Mouse (Mus musculus): ENCODE measurements around the gene Zfyve21. TPM values are rescaled to one million over a fixed set of nuclear protein-coding genes. Genes with fewer than 3 reads are reported as not detected.

Gene Zfyve21
- polyA plus RNA-seq, 1 experiment: 39.5 TPM

DNA sequence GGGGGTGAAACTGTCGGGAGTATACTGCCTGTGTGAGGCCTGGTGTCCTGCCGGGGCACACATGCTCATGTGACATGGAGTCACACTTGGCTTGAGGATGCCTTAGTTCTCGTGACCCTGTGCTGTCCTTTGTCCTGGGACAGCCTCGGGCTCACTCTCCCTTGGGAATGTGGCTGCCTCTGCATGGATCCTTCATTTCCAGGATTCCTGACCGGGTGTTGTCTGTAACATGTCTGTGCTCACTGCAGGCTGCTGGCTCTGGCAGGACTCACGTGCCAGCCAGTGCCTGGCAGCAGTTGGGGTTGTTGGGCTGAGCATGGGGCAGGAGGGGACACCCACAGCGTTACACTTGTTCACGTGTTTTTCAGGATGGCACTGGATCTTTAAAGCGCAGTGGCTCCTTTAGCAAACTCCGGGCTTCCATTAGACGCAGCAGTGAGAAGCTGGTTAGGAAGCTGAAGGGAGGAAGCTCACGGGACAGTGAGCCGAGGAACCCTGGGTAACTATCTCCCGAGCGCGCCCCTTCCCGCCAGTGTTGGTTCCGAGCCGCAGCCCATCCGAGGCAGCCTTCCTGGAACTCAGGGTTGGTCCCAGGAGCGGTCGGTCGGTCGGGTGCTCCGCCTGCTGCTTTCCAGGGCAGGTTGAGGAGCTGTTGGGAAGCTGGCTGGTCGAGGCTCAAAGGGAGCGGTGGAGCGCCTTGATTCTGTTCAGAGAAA is 18.6 kb upstream of the Zfyve21 start:
- H3K27ac ChIP-seq (ENCODE audit: insufficient read depth, low read length): no peak overlapping the region
- no peak for TF ChIP-seq CTCF (IDR thresholded peaks at IDR 0.05; ENCODE audit: extremely low read depth, insufficient read depth, low read length)
- TF ChIP-seq POLR2A (IDR thresholded peaks at IDR 0.05; ENCODE audit: extremely low read depth, insufficient read depth, low read length): no peak
- H3K4me1 ChIP-seq (ENCODE audit: control insufficient read depth, insufficient read depth, low read length): peaks cover 7% of the 10 kb centered on the region
- no peak overlapping the region for H3K4me3 ChIP-seq (ENCODE audit: insufficient read depth, low read length)

DNA sequence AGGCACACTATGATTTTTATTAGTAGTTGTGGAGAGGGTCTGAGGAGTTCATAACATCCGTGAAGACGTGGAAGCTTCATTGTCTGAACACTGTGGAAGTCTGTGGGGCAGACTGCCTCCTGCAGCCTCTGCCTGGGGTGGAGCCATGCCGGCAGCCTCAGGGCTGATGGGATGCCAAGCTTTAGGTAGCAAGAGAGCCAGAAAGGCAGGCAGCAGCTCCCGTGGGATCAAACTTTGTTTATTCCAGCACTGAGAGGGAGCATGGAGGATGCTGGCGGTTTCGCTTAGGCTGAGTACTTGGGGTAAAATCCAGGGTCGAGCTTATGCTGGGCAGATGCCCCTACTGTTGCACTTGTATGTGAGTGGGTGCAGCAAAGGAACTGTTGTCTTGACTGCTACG is 16.7 kb upstream of the Zfyve21 start:
- no peak overlapping the region for H3K4me3 ChIP-seq (ENCODE audit: insufficient read depth, low read length)
- peaks cover 11% of the 10 kb centered on the region for H3K4me1 ChIP-seq (ENCODE audit: control insufficient read depth, insufficient read depth, low read length)
- TF ChIP-seq POLR2A (IDR thresholded peaks at IDR 0.05; ENCODE audit: extremely low read depth, insufficient read depth, low read length) (no peak), CTCF (IDR thresholded peaks at IDR 0.05; ENCODE audit: extremely low read depth, insufficient read depth, low read length) (no peak)
- no peak overlapping the region for H3K27ac ChIP-seq (ENCODE audit: insufficient read depth, low read length)

DNA sequence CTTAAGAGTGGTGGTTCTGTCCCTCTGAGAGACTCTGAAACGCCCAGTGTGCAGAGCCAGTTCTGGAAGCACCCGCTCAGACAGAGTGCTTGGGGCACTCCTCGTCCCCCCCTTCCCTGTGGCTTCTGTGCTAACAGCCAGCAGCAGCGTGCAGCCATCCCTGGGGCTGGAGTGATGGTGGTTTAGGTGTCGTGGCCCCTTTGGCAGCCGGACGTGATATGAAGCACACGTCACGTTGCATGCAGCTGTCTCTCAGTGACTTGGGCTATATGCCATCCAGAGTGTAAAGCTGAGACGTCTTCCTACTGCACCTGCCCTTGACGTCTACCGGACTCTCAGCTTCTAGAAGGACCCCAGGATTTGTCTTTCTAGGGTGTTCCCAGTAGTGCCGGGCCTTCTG is 15.5 kb upstream of the Zfyve21 start:
- no peak overlapping the region for H3K27ac ChIP-seq (ENCODE audit: insufficient read depth, low read length)
- peaks cover 11% of the 10 kb centered on the region for H3K4me1 ChIP-seq (ENCODE audit: control insufficient read depth, insufficient read depth, low read length)
- TF ChIP-seq POLR2A (IDR thresholded peaks at IDR 0.05; ENCODE audit: extremely low read depth, insufficient read depth, low read length) (no peak), CTCF (IDR thresholded peaks at IDR 0.05; ENCODE audit: extremely low read depth, insufficient read depth, low read length) (no peak)
- H3K4me3 ChIP-seq (ENCODE audit: insufficient read depth, low read length): no peak overlapping the region

DNA sequence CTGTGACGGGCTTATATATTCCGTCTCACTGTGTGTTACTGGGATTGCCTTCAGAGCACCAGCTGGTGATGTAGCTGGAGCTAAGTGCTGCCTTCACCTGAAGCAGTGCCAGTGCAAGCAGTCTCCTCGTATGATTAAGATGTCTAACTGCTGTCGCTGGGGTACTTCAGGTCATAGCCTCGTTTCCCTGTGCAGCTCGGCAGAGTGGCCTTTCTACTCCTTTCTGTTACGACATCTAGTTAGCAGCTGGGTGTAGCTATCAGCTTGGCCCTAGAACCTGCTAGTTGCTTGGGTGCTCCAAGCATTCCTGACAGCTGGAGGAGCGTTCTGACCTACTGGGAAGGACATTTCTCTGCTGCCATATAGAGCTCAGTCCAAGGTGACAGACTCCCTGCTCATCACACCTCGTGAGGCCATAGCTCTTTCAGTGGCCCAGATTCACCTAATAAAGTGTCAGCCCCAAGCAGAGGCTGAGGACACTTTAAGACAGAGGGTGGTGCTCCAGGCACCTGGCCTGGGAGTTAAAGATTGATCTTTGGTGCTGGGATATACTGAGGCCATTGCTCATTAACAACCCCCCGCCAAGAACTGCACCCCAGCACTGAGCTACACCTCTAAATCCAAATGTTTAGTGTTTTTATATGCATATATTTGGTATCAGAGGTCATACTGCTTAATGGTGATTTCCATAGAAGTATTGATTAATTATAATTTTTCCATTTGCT is 13.3 kb upstream of the Zfyve21 start:
- TF ChIP-seq CTCF (IDR thresholded peaks at IDR 0.05; ENCODE audit: extremely low read depth, insufficient read depth, low read length) (no peak), POLR2A (IDR thresholded peaks at IDR 0.05; ENCODE audit: extremely low read depth, insufficient read depth, low read length) (no peak)
- Histone ChIP-seq H3K27ac (ENCODE audit: insufficient read depth, low read length) (no peak overlapping the region), H3K4me3 (ENCODE audit: insufficient read depth, low read length) (no peak overlapping the region), H3K4me1 (ENCODE audit: control insufficient read depth, insufficient read depth, low read length) (peaks cover 9% of the 10 kb centered on the region)

DNA sequence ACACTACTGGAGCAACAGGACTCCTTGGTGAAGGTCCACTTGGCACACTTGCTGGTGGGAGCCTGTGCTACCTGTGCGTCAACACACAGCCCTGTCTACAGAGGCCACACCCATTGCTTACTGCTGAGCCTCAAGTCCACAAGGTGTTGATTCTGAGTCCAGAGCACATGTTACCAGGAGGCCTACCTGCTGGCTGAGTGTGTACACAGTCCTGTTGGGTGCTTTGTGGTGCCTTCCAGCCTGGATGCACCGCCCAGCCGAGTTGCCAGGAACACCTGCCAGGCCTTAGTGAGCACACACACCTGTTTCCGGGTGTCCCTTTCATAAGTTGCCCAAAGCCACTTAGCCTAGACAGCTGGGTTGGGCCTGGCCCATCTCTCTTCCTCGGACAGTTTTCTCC is 10.4 kb upstream of the Zfyve21 start:
- TF ChIP-seq POLR2A (IDR thresholded peaks at IDR 0.05; ENCODE audit: extremely low read depth, insufficient read depth, low read length): no peak
- no peak for TF ChIP-seq CTCF (IDR thresholded peaks at IDR 0.05; ENCODE audit: extremely low read depth, insufficient read depth, low read length)
- H3K4me1 ChIP-seq (ENCODE audit: control insufficient read depth, insufficient read depth, low read length): peaks cover 11% of the 10 kb centered on the region
- no peak overlapping the region for H3K4me3 ChIP-seq (ENCODE audit: insufficient read depth, low read length)
- no peak overlapping the region for H3K27ac ChIP-seq (ENCODE audit: insufficient read depth, low read length)

DNA sequence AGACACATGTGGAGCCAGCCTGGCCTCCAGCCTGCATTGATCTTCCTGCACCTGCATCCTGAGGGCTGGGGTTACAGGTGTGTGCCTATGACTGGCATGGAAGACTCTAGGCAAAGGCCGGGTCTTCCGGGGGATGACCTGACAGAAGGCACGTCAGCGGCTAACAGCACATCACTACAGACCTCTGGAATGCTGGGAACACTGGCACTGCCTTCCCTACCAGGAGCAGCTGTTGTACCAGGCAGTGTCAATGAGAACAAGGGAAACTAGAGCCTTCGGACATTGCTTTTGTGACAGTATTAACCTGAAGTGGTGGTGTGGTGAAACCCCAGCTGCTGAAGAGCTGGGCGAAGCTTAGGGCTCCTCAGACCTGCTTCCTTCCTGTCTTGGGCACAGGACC is 5.2 kb upstream of the Zfyve21 start:
- H3K27ac ChIP-seq (ENCODE audit: insufficient read depth, low read length): peak overlapping the region; percentile 33; the same call in 1 of the 2 replicates
- no peak for TF ChIP-seq POLR2A (IDR thresholded peaks at IDR 0.05; ENCODE audit: extremely low read depth, insufficient read depth, low read length)
- no peak for TF ChIP-seq CTCF (IDR thresholded peaks at IDR 0.05; ENCODE audit: extremely low read depth, insufficient read depth, low read length)
- peaks cover 8% of the 10 kb centered on the region; the same call in 1 of the 2 replicates for H3K4me1 ChIP-seq (ENCODE audit: control insufficient read depth, insufficient read depth, low read length)
- peak overlapping the region; percentile 6; the same call in 1 of the 2 replicates for H3K4me3 ChIP-seq (ENCODE audit: insufficient read depth, low read length)

DNA sequence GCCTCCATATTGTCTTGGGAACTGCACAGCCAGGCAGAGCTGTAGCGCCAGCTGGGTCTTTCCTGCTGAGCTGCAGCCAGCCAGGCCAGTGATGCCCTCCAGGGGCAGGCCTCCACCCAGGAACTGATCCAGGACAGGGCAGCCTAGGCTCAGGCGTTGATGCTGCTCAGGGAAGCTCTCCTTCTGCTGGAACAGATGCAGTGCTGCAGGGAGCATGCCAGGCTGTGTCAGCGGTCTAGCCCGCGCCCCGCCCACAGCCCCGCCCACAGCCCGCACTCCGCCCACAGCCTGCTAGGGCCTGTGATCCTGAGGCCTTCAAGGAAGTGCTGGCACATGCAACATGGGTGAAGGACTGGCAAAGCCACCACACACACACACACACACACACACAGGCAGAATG is 4.2 kb upstream of the Zfyve21 start:
- TF ChIP-seq CTCF (IDR thresholded peaks at IDR 0.05; ENCODE audit: extremely low read depth, insufficient read depth, low read length) (no peak), POLR2A (IDR thresholded peaks at IDR 0.05; ENCODE audit: extremely low read depth, insufficient read depth, low read length) (peak; percentile 66; the same call in 1 of the 2 replicates)
- peak overlapping the region; percentile 33 for H3K27ac ChIP-seq (ENCODE audit: insufficient read depth, low read length)
- peaks cover 8% of the 10 kb centered on the region; the same call in 1 of the 2 replicates for H3K4me1 ChIP-seq (ENCODE audit: control insufficient read depth, insufficient read depth, low read length)
- peak overlapping the region; percentile 6; the same call in 1 of the 2 replicates for H3K4me3 ChIP-seq (ENCODE audit: insufficient read depth, low read length)

DNA sequence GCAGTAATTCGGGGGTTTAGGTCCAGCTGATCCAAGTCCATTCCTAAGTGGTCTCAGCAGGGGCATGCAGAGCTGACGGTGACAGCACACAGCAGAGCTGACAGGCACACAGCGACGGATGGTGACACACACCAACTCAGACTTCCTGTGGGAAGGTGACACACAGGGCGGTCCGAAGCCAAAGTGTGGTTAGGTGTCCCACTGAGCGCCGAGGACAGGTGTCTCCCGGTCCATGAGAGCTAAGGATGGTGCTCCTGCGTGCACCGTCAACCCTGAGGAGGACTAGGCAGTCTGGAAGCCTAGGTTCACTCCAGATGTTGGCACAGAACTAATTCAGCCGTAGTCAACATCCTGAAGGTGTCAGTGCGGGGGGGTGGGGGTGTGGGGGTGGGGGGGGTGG is 1.9 kb upstream of the Zfyve21 start:
- H3K4me1 ChIP-seq (ENCODE audit: control insufficient read depth, insufficient read depth, low read length): peaks cover 14% of the 10 kb centered on the region
- no peak overlapping the region for H3K27ac ChIP-seq (ENCODE audit: insufficient read depth, low read length)
- no peak overlapping the region for H3K4me3 ChIP-seq (ENCODE audit: insufficient read depth, low read length)
- TF ChIP-seq POLR2A (IDR thresholded peaks at IDR 0.05; ENCODE audit: extremely low read depth, insufficient read depth, low read length) (no peak), CTCF (IDR thresholded peaks at IDR 0.05; ENCODE audit: extremely low read depth, insufficient read depth, low read length) (no peak)

DNA sequence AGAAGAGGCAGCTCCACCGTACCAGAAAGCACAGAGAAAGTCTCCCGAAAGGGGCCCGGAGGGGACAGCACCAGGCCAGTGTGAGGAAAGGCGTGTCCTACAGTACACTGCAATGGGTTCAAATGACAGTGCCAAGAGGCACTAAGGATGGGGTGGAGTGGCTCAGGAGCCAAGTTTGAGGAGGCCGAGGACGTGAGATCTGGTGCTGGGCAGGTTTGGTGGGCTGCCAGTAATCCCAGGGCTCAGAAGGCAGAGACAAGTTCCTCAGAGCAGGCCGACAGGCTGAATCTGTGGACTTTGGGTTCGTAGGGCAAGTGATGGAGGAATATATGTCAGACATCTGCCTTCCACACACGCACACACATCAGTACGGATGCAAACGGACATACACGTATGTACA is 1.4 kb upstream of the Zfyve21 start:
- Histone ChIP-seq H3K27ac (ENCODE audit: insufficient read depth, low read length) (no peak overlapping the region), H3K4me1 (ENCODE audit: control insufficient read depth, insufficient read depth, low read length) (peaks cover 14% of the 10 kb centered on the region), H3K4me3 (ENCODE audit: insufficient read depth, low read length) (no peak overlapping the region)
- no peak for TF ChIP-seq POLR2A (IDR thresholded peaks at IDR 0.05; ENCODE audit: extremely low read depth, insufficient read depth, low read length)
- TF ChIP-seq CTCF (IDR thresholded peaks at IDR 0.05; ENCODE audit: extremely low read depth, insufficient read depth, low read length): no peak
